Mouse (Mus musculus): ENCODE data around the gene Mpv17. TPM values are rescaled to one million over a fixed set of nuclear protein-coding genes. Genes with fewer than 3 reads are reported as not detected.

Mpv17 gene
- polyA plus RNA-seq, 1 experiment from 2014 or later = 17.6 TPM

- Histone ChIP-seq H3K4me3 (ENCODE audit: low read depth, low read length) (no peak overlapping the region), H3K4me2 (ENCODE audit: low read depth, low read length) (no peak overlapping the region), H3K9ac (replicated peaks) (no peak overlapping the region), H3K27me3 (ENCODE audit: insufficient read depth, low read length) (no peaks in the 10 kb centered on the region), H3K27ac (ENCODE audit: low read depth) (no peak overlapping the region), H3K9me3 (ENCODE audit: low read length) (no peaks in the 10 kb centered on the region), H3K4me1 (ENCODE audit: insufficient read depth) (peaks cover 11% of the 10 kb centered on the region), H3K36me3 (replicated peaks; ENCODE audit: insufficient read depth, low read length) (peaks cover 5% of the 10 kb centered on the region; the same call in 1 of the 2 replicates)
- ATAC-seq (no peak), DNase-seq (no peak)
- TF ChIP-seq EP300 (IDR thresholded peaks at IDR 0.05; ENCODE audit: low read depth) = no peak
- no peak for TF ChIP-seq CTCF (IDR thresholded peaks at IDR 0.05; ENCODE audit: low read depth)
- WGBS (ENCODE audit: insufficient replicate concordance) = 73% methylated on average over 4 of the region's 4 CpGs
These were observed 4.3 kb downstream of the Mpv17 start for GRCm38 (mm10) chr5:31149781-31150180.

- Histone ChIP-seq H3K4me2 (ENCODE audit: low read depth, low read length) (no peak overlapping the region), H3K9me3 (ENCODE audit: low read length) (no peaks in the 10 kb centered on the region), H3K4me3 (ENCODE audit: low read depth, low read length) (no peak overlapping the region), H3K36me3 (replicated peaks; ENCODE audit: insufficient read depth, low read length) (no peaks in the 10 kb centered on the region), H3K9ac (replicated peaks) (no peak overlapping the region), H3K27ac (ENCODE audit: low read depth) (no peak overlapping the region), H3K4me1 (ENCODE audit: insufficient read depth) (0 out of 2 replicates have a peak, but pooled peaks cover 4% of the 10 kb centered on the region), H3K27me3 (ENCODE audit: insufficient read depth, low read length) (peaks cover 49% of the 10 kb centered on the region)
- DNase-seq = no peak
- no peak for TF ChIP-seq EP300 (IDR thresholded peaks at IDR 0.05; ENCODE audit: low read depth)
- TF ChIP-seq CTCF (IDR thresholded peaks at IDR 0.05; ENCODE audit: low read depth) = no peak
- WGBS (ENCODE audit: insufficient replicate concordance) = 11% methylated on average over 9 of the region's 9 CpGs
- no peak for ATAC-seq
These were observed 15.1 kb downstream of the Mpv17 start for GRCm38 (mm10) chr5:31138968-31139425.

GRCm38 (mm10) chr5:31138241-31138967, 15.6 kb downstream of the Mpv17 start, which contains the start of gene Ucn:
Gene Ucn (minus strand): TSS chr5:31138829.
- Histone ChIP-seq H3K9ac (replicated peaks) (no peak within 1 kb of the TSS), H3K4me3 (ENCODE audit: low read depth, low read length) (no peak within 1 kb of the TSS), H3K4me2 (ENCODE audit: low read depth, low read length) (no peak within 1 kb of the TSS), H3K4me1 (ENCODE audit: insufficient read depth) (0 out of 2 replicates have a peak, but pooled peaks cover 4% of the 10 kb centered on the region), H3K36me3 (replicated peaks; ENCODE audit: insufficient read depth, low read length) (no peaks in the 10 kb centered on the region), H3K27ac (ENCODE audit: low read depth) (no peak within 1 kb of the TSS), H3K27me3 (ENCODE audit: insufficient read depth, low read length) (peaks cover 54% of the 10 kb centered on the region), H3K9me3 (ENCODE audit: low read length) (no peaks in the 10 kb centered on the region)
- DNase-seq (no peak), ATAC-seq (no peak)
- TF ChIP-seq EP300 (IDR thresholded peaks at IDR 0.05; ENCODE audit: low read depth) (no peak), CTCF (IDR thresholded peaks at IDR 0.05; ENCODE audit: low read depth) (no peak)
- WGBS (ENCODE audit: insufficient replicate concordance) = 3% methylated on average over 47 of the region's 52 CpGs

GRCm38 (mm10) chr5:31137658-31138057, 16.4 kb downstream of the Mpv17 start:
- no peak for ATAC-seq
- TF ChIP-seq EP300 (IDR thresholded peaks at IDR 0.05; ENCODE audit: low read depth) = no peak
- no peak for TF ChIP-seq CTCF (IDR thresholded peaks at IDR 0.05; ENCODE audit: low read depth)
- no peak overlapping the region for H3K4me2 ChIP-seq (ENCODE audit: low read depth, low read length)
- WGBS (ENCODE audit: insufficient replicate concordance) = 4% methylated on average over 13 of the region's 13 CpGs
- 0 out of 2 replicates have a peak, but pooled peaks cover 4% of the 10 kb centered on the region for H3K4me1 ChIP-seq (ENCODE audit: insufficient read depth)
- no peak overlapping the region for H3K4me3 ChIP-seq (ENCODE audit: low read depth, low read length)
- H3K36me3 ChIP-seq (replicated peaks; ENCODE audit: insufficient read depth, low read length) = no peaks in the 10 kb centered on the region
- no peak overlapping the region for H3K27ac ChIP-seq (ENCODE audit: low read depth)
- DNase-seq = no peak
- H3K27me3 ChIP-seq (ENCODE audit: insufficient read depth, low read length) = peaks cover 54% of the 10 kb centered on the region
- H3K9ac ChIP-seq (replicated peaks) = no peak overlapping the region
- H3K9me3 ChIP-seq (ENCODE audit: low read length) = no peaks in the 10 kb centered on the region

- H3K9ac ChIP-seq (replicated peaks) = no peak overlapping the region
- H3K36me3 ChIP-seq (replicated peaks; ENCODE audit: insufficient read depth, low read length) = no peaks in the 10 kb centered on the region
- peaks cover 54% of the 10 kb centered on the region for H3K27me3 ChIP-seq (ENCODE audit: insufficient read depth, low read length)
- 0 out of 2 replicates have a peak, but pooled peaks cover 4% of the 10 kb centered on the region for H3K4me1 ChIP-seq (ENCODE audit: insufficient read depth)
- H3K4me3 ChIP-seq (ENCODE audit: low read depth, low read length) = no peak overlapping the region
- DNase-seq (no peak), ATAC-seq (no peak)
- WGBS (ENCODE audit: insufficient replicate concordance) = 4% methylated on average over 33 of the region's 33 CpGs
- TF ChIP-seq EP300 (IDR thresholded peaks at IDR 0.05; ENCODE audit: low read depth) (no peak), CTCF (IDR thresholded peaks at IDR 0.05; ENCODE audit: low read depth) (no peak)
- H3K4me2 ChIP-seq (ENCODE audit: low read depth, low read length) = no peak overlapping the region
- no peak overlapping the region for H3K27ac ChIP-seq (ENCODE audit: low read depth)
- no peaks in the 10 kb centered on the region for H3K9me3 ChIP-seq (ENCODE audit: low read length)
These were observed 17.2 kb downstream of the Mpv17 start for GRCm38 (mm10) chr5:31136730-31137424.

- WGBS (ENCODE audit: insufficient replicate concordance) = 27% methylated on average over 5 of the region's 5 CpGs
- TF ChIP-seq EP300 (IDR thresholded peaks at IDR 0.05; ENCODE audit: low read depth) = no peak
- no peak for TF ChIP-seq CTCF (IDR thresholded peaks at IDR 0.05; ENCODE audit: low read depth)
These were observed 28.0 kb downstream of the Mpv17 start for GRCm38 (mm10) chr5:31126050-31126449.

More at GRCm38 (mm10) chr5:31126050-31126449, 28.0 kb downstream of the Mpv17 start:
- H3K9me3 ChIP-seq (ENCODE audit: low read length) = no peaks in the 10 kb centered on the region
- H3K27ac ChIP-seq (ENCODE audit: low read depth) = no peak overlapping the region
- no peaks in the 10 kb centered on the region for H3K36me3 ChIP-seq (replicated peaks; ENCODE audit: insufficient read depth, low read length)
- H3K27me3 ChIP-seq (ENCODE audit: insufficient read depth, low read length) = no peaks in the 10 kb centered on the region
- H3K9ac ChIP-seq (replicated peaks) = no peak overlapping the region
- DNase-seq (no peak), ATAC-seq (no peak)
- no peaks in the 10 kb centered on the region for H3K4me1 ChIP-seq (ENCODE audit: insufficient read depth)
- no peak overlapping the region for H3K4me3 ChIP-seq (ENCODE audit: low read depth, low read length)
- H3K4me2 ChIP-seq (ENCODE audit: low read depth, low read length) = no peak overlapping the region

Measured in liver, postnatal 0 days (tissue).